Mouse (Mus musculus) bone marrow, adult 2 months (tissue): ENCODE results near the gene 2310022A10Rik.
"Not testable (repeated sequence)": the region's sequence is repeated elsewhere in the genome, so short reads cannot be mapped to it uniquely, and the experiment has no call there.

ENCODE experiments used
- CTCF ChIP-seq: fragments of 200-500 bp; IDR thresholded peaks from 2 replicates; pipeline ENCODE4 v1.5.1; 2011; ENCODE audit warnings: low read length, control low read depth; ENCODE audit not compliant: control insufficient read depth, insufficient read depth
- POLR2A ChIP-seq: fragments of 200-500 bp; IDR thresholded peaks from 2 replicates; pipeline ENCODE4 v1.6.1; 2011; ENCODE audit warnings: low read depth, mild to moderate bottlenecking, control low read depth, low read length, borderline replicate concordance; ENCODE audit not compliant: control insufficient read depth

DNA sequence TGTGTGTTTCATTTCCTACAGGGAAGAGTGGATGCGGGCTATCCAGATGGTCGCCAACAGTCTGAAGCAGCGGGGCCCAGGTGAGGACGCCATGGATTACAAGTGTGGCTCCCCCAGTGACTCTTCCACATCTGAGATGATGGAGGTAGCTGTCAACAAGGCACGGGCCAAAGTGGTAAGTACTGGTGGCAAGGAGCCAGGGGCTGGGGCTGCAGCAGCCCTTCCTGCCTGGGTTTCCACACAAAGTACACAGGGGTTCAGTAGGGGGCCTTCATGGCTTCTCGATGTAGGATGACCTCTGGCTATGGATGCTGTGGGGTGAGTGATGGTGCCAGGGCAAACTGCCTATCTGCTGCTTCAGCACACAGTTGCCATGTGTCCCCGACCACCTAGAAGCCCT, 75.8 kb downstream of the 2310022A10Rik start:
- TF ChIP-seq CTCF, POLR2A: not testable (repeated sequence)
